In the genomic region with DNA sequence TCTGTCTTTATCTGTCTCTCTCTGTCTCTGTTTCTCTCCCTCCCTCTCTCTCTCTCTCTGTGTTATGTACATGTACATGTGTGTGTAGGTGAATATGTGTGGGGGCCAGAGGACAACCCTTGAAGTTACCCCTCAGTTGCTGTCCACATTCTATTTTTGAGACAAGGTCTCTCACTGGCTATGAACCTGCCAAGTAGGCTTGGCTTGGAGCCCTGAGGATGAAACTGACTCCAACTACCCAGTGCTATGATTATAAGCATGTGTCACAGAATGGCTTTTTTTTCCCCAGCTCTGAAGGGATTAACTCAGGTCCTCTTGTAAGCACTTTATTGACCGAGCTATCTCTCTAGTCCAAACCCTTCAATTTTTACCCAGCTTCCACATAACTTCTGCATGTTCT, we compare ENCODE assay signal across 19 mouse cellular contexts.
DNase-seq lines count a peak whose midpoint lies in the region; ATAC-seq lines count a peak whose summit lies in the region.
"Had no signal": no experiment of that assay in that cellular context is flagged by ENCODE, and none has a peak within 500 bp of the region (broad histone marks: within the 10 kb centered on the region; RNA-seq: fewer than 3 reads in every experiment).

No protein-coding gene starts in this region.

- 0 out of 2 replicates have a peak, but pooled peaks cover 4% of the 10 kb centered on the region for H3K4me1 ChIP-seq in heart, embryonic 12.5 days (replicated peaks)
- H3K4me1 ChIP-seq in hindbrain, embryonic 14.5 days (replicated peaks; ENCODE audit: control insufficient read depth, insufficient read depth, low read length) = peaks cover 3% of the 10 kb centered on the region; the same call in 1 of the 2 replicates

- H3K9me3 ChIP-seq in heart, embryonic 12.5 days (replicated peaks) = no peaks in the 10 kb centered on the region
- H3K9me3 ChIP-seq in hindbrain, embryonic 14.5 days (ENCODE audit: control insufficient read depth, low read length) = no peaks in the 10 kb centered on the region
- H3K9me3 ChIP-seq: forebrain, embryonic 13.5 days; limb, embryonic 10.5 days had no signal

- no peak overlapping the region for H3K4me2 ChIP-seq in heart, embryonic 12.5 days
- no peak overlapping the region for H3K4me2 ChIP-seq in hindbrain, embryonic 14.5 days (replicated peaks)
- H3K4me2 ChIP-seq: forebrain, embryonic 13.5 days; liver, embryonic 11.5 days had no signal

- no peaks in the 10 kb centered on the region for H3K27me3 ChIP-seq in heart, embryonic 12.5 days (replicated peaks)
- H3K27me3 ChIP-seq in hindbrain, embryonic 14.5 days (ENCODE audit: control insufficient read depth, insufficient read depth, low read length) = no peaks in the 10 kb centered on the region
- H3K27me3 ChIP-seq: forebrain, embryonic 13.5 days had no signal

- DNase-seq in cerebellum, postnatal 14 days = peak; percentile 72 to 81
- DNase-seq in cerebellum, adult 8-10 months = no peak
- peak; percentile 22 for DNase-seq in heart, adult 8-10 months (ENCODE audit: low spot score)
- peak; percentile 35 for DNase-seq in gastrocnemius, postnatal 14 days
- DNase-seq in skeletal muscle tissue, adult 2 months (ENCODE audit: low read depth, low spot score) = peak; percentile 13
- no peak for DNase-seq in hindbrain, embryonic 14.5 days (ENCODE audit: low spot score)
- DNase-seq: B cell, adult 2 months; cerebellum, adult 11-12 months; lung, adult 2 months; midbrain, embryonic 14.5 days; retina, postnatal 1 day; thymus, adult 18-20 months had no signal

- intact Hi-C loops in gastrocnemius, postnatal 14 days (cut with DNase I; ENCODE audit: low total_unique reads) = no loop called here

- no peak overlapping the region for H3K4me3 ChIP-seq in heart, embryonic 12.5 days
- no peak overlapping the region for H3K4me3 ChIP-seq in hindbrain, embryonic 14.5 days (replicated peaks; ENCODE audit: low read length)
- H3K4me3 ChIP-seq: forebrain, embryonic 13.5 days; limb, embryonic 10.5 days had no signal

- H3K9ac ChIP-seq in heart, embryonic 12.5 days = no peak overlapping the region
- no peak overlapping the region for H3K9ac ChIP-seq in hindbrain, embryonic 14.5 days
- H3K9ac ChIP-seq: forebrain, embryonic 13.5 days had no signal

- no peak overlapping the region for H3K27ac ChIP-seq in heart, embryonic 12.5 days (ENCODE audit: poor library complexity, severe bottlenecking)
- no peak overlapping the region for H3K27ac ChIP-seq in hindbrain, embryonic 14.5 days
- H3K27ac ChIP-seq: forebrain, embryonic 13.5 days; kidney, postnatal 0 days; limb, embryonic 10.5 days had no signal

- no peak for ATAC-seq in heart, embryonic 12.5 days (ENCODE audit: insufficient number of reproducible peaks, low FRiP score)
- no peak for ATAC-seq in hindbrain, embryonic 14.5 days (ENCODE audit: low FRiP score)
- ATAC-seq: forebrain, embryonic 13.5 days; hindbrain, embryonic 16.5 days; intestine, postnatal 0 days had no signal

- 77% methylated on average over 1 of the region's 1 CpGs for WGBS in heart, embryonic 12.5 days
- 85% methylated on average over 1 of the region's 1 CpGs for WGBS in hindbrain, embryonic 14.5 days

- H3K36me3 ChIP-seq in heart, embryonic 12.5 days = no peaks in the 10 kb centered on the region
- no peaks in the 10 kb centered on the region for H3K36me3 ChIP-seq in hindbrain, embryonic 14.5 days (replicated peaks; ENCODE audit: control insufficient read depth, insufficient read depth)
- H3K36me3 ChIP-seq: limb, embryonic 10.5 days had no signal

Comparison
In these comparisons a context has a peak if more than half of its experiments do, and no peak if none do; other contexts are left out.
1. DNase-seq: peak in cerebellum, postnatal 14 days (2 of 2), heart, adult 8-10 months (single experiment), gastrocnemius, postnatal 14 days (single experiment) and skeletal muscle tissue, adult 2 months (single experiment); none in cerebellum, adult 8-10 months (single experiment) and hindbrain, embryonic 14.5 days (single experiment).